Mouse (Mus musculus) ovary, adult 18-20 months (tissue): ENCODE data around the gene Olfr347.

Source experiments
- DNase-seq: peaks from one replicate; pipeline ENCODE4 v3.0.0; 2022; ENCODE audit warnings: low spot score, mixed read lengths

Gene Olfr347

DNA sequence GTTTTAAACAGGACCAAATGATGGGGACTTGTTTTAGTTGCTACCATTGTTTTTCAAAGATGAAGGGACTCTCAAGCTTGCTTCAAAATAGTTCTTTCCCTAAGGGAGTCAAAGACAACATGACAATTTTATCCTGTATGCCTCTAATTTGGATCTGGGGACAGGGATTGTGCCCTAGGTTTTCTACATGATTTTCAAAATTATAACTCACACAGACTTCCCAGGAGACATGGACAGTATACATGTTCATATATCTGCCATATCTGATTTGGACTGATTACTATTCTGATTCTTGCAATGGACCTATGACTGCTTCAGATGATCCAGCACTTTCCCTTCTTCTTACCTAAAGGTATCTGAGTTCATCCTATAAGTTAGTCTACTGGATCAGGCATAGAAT is at the start of gene Olfr347:
Gene Olfr347 (plus strand): TSS at position 301 of the 400 bp plus-strand sequence.
- DNase-seq = no peak

DNA sequence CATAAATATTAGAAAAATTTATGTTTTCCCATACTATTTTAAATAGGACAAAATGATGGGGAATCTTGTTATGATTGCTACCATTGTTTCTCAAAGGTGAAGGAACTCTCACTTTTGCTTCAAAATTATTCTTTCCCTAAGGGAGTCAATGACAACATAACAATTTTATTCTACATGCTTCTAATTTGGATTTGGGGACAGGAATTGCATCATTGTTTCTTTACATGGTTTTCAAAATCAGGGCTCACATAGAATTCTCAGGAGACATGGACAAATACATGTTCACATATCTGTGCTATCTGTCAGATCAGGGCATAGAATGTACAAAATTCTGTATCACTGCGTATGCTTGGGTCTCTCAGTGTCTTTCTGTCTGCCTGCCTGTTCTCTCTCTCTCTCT is 46.2 kb upstream of the Olfr347 start, which contains the start of gene Olfr346:
Gene Olfr346 (plus strand): TSS at position 301 of the 400 bp plus-strand sequence.
- DNase-seq = no peak

DNA sequence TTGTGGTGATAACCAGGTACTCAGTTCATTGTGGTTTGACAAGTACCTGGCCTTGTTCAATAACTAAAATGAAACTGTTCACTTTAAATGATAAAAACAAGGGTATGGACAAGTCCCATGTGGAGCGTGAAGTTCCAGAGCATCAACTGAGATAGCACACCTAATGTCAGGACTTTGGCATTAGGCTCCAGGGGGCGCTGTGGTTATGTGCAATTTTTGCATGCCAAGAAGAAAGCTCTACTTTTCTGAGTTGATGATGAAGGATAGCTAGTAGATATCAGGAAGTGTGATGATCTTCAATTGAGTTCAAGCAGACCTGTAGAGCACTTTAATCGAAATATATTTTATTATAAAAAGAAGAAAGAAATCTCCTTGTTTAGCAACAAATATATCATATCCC is 4.5 kb downstream of the Olfr347 start:
- DNase-seq = no peak

DNA sequence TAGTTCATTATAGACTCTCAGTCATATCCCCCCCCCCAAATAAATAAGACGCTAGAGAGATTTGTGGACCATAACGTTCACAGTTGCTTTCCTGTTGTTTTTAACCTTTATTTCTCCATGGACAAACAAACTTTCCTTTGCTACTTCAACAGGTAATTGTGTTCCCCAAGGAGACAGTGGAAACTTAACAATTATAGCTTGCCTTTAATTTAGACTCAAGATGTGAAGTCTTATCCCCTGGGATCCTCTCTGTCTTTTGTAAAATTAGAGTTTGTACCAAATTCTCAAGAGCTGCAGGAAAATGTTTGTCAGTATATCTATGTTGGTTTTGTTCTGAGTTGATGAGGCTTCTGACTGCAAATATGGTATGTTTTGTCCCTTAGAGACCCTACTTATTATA is 52.3 kb downstream of the Olfr347 start, which contains the start of gene Olfr348:
Gene Olfr348 (plus strand): TSS at position 301 of the 400 bp plus-strand sequence.
- DNase-seq = no peak
